Mouse (Mus musculus) hematopoietic stem cell, adult 5-6 weeks (primary cell): ENCODE measurements at regions not wholly inside any gene's neighbourhood (a gene's known extent, or its start where the extent isn't known, plus 50 kb on each side); places are given as distances from the start of the nearest gene placed in this dataset.

Experiments
- ATAC-seq, 2 experiments: fragments of 125-278 bp in 1 of 2; replicated peaks in 1 of 2; 2 replicates each; pipeline ENCODE4 v1.8.0; 2016 to 2017; ENCODE audit warnings: inconsistent platforms in 2 of 2, mild to moderate bottlenecking in 2 of 2, moderate number of reproducible peaks in 2 of 2, low read depth in 1 of 2, moderate TSS enrichment in 1 of 2; ENCODE audit not compliant: low FRiP score in 2 of 2, poor library complexity in 2 of 2, severe bottlenecking in 2 of 2, insufficient read depth in 1 of 2, low TSS enrichment in 1 of 2

GRCm38 (mm10) chr13:63627184-63627893, 53.9 kb upstream of the Ptch1 start:
- ATAC-seq: no peak

- no peak for ATAC-seq
Measured at GRCm38 (mm10) chr13:63627894-63628287, 54.5 kb upstream of the Ptch1 start.

- ATAC-seq: no peak
Measured at GRCm38 (mm10) chr13:63631771-63632347, 58.5 kb upstream of the Ptch1 start.

- ATAC-seq: peak; percentile 75; a peak in 3 of 4 replicates
Measured at GRCm38 (mm10) chr13:63634294-63634693, 60.9 kb upstream of the Ptch1 start.

GRCm38 (mm10) chr13:63641649-63642226, 68.3 kb upstream of the Ptch1 start:
- no peak for ATAC-seq

- peak; percentile 88 to 96 for ATAC-seq
Measured at GRCm38 (mm10) chr13:63642617-63643016, 69.2 kb upstream of the Ptch1 start.

GRCm38 (mm10) chr13:63643394-63643793, 70.0 kb upstream of the Ptch1 start:
- no peak for ATAC-seq

- ATAC-seq: no peak
Measured at GRCm38 (mm10) chr13:63644308-63644707, 70.9 kb upstream of the Ptch1 start.

- no peak for ATAC-seq
Measured at GRCm38 (mm10) chr13:63649058-63649647, 75.8 kb upstream of the Ptch1 start.

- ATAC-seq: no peak
Measured at GRCm38 (mm10) chr13:63654514-63654913, 81.1 kb upstream of the Ptch1 start.

- ATAC-seq: no peak
Measured at GRCm38 (mm10) chr13:63657115-63657514, 83.7 kb upstream of the Ptch1 start.

GRCm38 (mm10) chr13:63659412-63659811, 86.0 kb upstream of the Ptch1 start:
- no peak for ATAC-seq

GRCm38 (mm10) chr13:63660431-63660830, 87.0 kb upstream of the Ptch1 start:
- no peak for ATAC-seq

- no peak for ATAC-seq
Measured at GRCm38 (mm10) chr13:63668576-63668975, 95.2 kb upstream of the Ptch1 start.

- ATAC-seq: no peak
Measured at GRCm38 (mm10) chr13:63669031-63669430, 95.6 kb upstream of the Ptch1 start.

- ATAC-seq: no peak
Measured at GRCm38 (mm10) chr13:63672425-63672824, 99.0 kb upstream of the Ptch1 start.

- ATAC-seq: no peak
Measured at GRCm38 (mm10) chr13:63677696-63678095, 104.3 kb upstream of the Ptch1 start.
